Mouse (Mus musculus): ENCODE measurements at regions not wholly inside any gene's neighbourhood (a gene's known extent, or its start where the extent isn't known, plus 50 kb on each side); places are given as distances from the start of the nearest gene placed in this dataset.

- TF ChIP-seq CTCF (IDR thresholded peaks at IDR 0.05; ENCODE audit: control insufficient read depth, insufficient read depth, low read length) (no peak), POLR2A (IDR thresholded peaks at IDR 0.05; ENCODE audit: borderline replicate concordance, control insufficient read depth, low read depth, low read length) (no peak)
These were observed 315.0 kb downstream of the Fam19a5 start for GRCm38 (mm10) chr15:87859069-87859468.

Measured in bone marrow, adult 2 months (tissue).